Mouse (Mus musculus) limb, embryonic 13.5 days (tissue): Measurements from ENCODE around the gene Fam117a. TPM values are rescaled to one million over a fixed set of nuclear protein-coding genes. Genes with fewer than 3 reads are reported as not detected.

ENCODE experiments used
- ATAC-seq: fragments of 200-750 bp; cut with Nextera tagmentation; 2 replicates; pipeline ENCODE4 v1.8.0; 2017; ENCODE audit warnings: low read depth, moderate number of reproducible peaks, moderate TSS enrichment; ENCODE audit not compliant: low FRiP score
- H3K27ac ChIP-seq: fragments of 300-500 bp; sonication (generic); 2 replicates; pipeline ENCODE4 v1.5.1; 2015; ENCODE audit warnings: inconsistent platforms, mild to moderate bottlenecking, moderate library complexity
- H3K27me3 ChIP-seq: fragments of 300-500 bp; sonication (generic); 2 replicates; pipeline ENCODE4 v1.6.1; 2015; ENCODE audit warnings: mild to moderate bottlenecking, inconsistent platforms
- H3K36me3 ChIP-seq: fragments of 300-500 bp; sonication (generic); 2 replicates; pipeline ENCODE4 v1.6.1; 2015; ENCODE audit warnings: inconsistent platforms, mild to moderate bottlenecking, moderate library complexity
- H3K4me1 ChIP-seq: fragments of 300-500 bp; sonication (generic); 2 replicates; pipeline ENCODE4 v1.6.1; 2015; ENCODE audit warnings: inconsistent platforms
- H3K4me2 ChIP-seq: fragments of 300-500 bp; sonication (generic); replicated peaks from 2 replicates; pipeline ENCODE4 v1.6.1; 2015; ENCODE audit warnings: inconsistent platforms, mild to moderate bottlenecking, moderate library complexity
- H3K4me3 ChIP-seq: fragments of 300-500 bp; sonication (generic); 2 replicates; pipeline ENCODE4 v1.5.1; 2015; ENCODE audit warnings: moderate library complexity, mild to moderate bottlenecking, inconsistent platforms
- H3K9ac ChIP-seq: fragments of 300-500 bp; sonication (generic); 2 replicates; pipeline ENCODE4 v1.6.1; 2015; ENCODE audit warnings: mild to moderate bottlenecking, inconsistent platforms
- H3K9me3 ChIP-seq: fragments of 300-500 bp; sonication (generic); 2 replicates; pipeline ENCODE4 v1.6.1; 2016; ENCODE audit warnings: inconsistent platforms
- WGBS: fragments of 180-500 bp; shearing (Covaris S2); methylation state at CpG from one replicate; pipeline ENCODE4 v1.1.7; 2015; 5-methylcytosine and 5-hydroxymethylcytosine counted together
- polyA plus RNA-seq: library from polyadenylated mRNA; unstranded; fragments of >200 nt; fragmentation: Nextera tagmentation; extraction: Ambion mirVana; gene quantifications from 2 replicates; pipeline ENCODE4 v1.2.1, GENCODE M21; 2015

Gene Fam117a
- polyA plus RNA-seq, 1 experiment from 2014 or later = 15.8 TPM

GRCm38 (mm10) chr11:95310648-95311424, 26.0 kb upstream of the Fam117a start:
- Histone ChIP-seq H3K9me3 (no peaks in the 10 kb centered on the region), H3K4me2 (peak overlapping the region; percentile 73), H3K4me3 (peak overlapping the region; percentile 90), H3K27me3 (no peaks in the 10 kb centered on the region), H3K9ac (peak overlapping the region; percentile 80), H3K36me3 (peaks cover 4% of the 10 kb centered on the region), H3K4me1 (peaks cover 23% of the 10 kb centered on the region), H3K27ac (peak overlapping the region; percentile 85)
- peak; percentile 0; the same call in 1 of the 2 replicates for ATAC-seq
- WGBS = 5% methylated on average over 17 of the region's 17 CpGs

GRCm38 (mm10) chr11:95311425-95311807, 25.4 kb upstream of the Fam117a start:
- no peaks in the 10 kb centered on the region for H3K9me3 ChIP-seq
- no peaks in the 10 kb centered on the region; the same call in none of the 2 replicates for H3K36me3 ChIP-seq
- H3K27ac ChIP-seq = no peak overlapping the region; the same call in 1 of the 2 replicates
- H3K9ac ChIP-seq = peak overlapping the region; percentile 80
- peaks cover 23% of the 10 kb centered on the region for H3K4me1 ChIP-seq
- H3K27me3 ChIP-seq = no peaks in the 10 kb centered on the region
- 25% methylated on average over 5 of the region's 5 CpGs for WGBS
- no peak for ATAC-seq
- H3K4me3 ChIP-seq = peak overlapping the region; percentile 90
- H3K4me2 ChIP-seq = peak overlapping the region; percentile 73

GRCm38 (mm10) chr11:95315215-95315955, 21.4 kb upstream of the Fam117a start:
- Histone ChIP-seq H3K27me3 (no peaks in the 10 kb centered on the region), H3K4me1 (peaks cover 11% of the 10 kb centered on the region), H3K9me3 (no peaks in the 10 kb centered on the region), H3K4me3 (no peak overlapping the region), H3K4me2 (no peak overlapping the region), H3K27ac (no peak overlapping the region), H3K9ac (no peak overlapping the region), H3K36me3 (no peaks in the 10 kb centered on the region)
- ATAC-seq = no peak
- WGBS = 69% methylated on average over 7 of the region's 7 CpGs

GRCm38 (mm10) chr11:95318116-95318515, 18.7 kb upstream of the Fam117a start:
- no peaks in the 10 kb centered on the region for H3K9me3 ChIP-seq
- H3K27me3 ChIP-seq = no peaks in the 10 kb centered on the region
- H3K36me3 ChIP-seq = no peaks in the 10 kb centered on the region
- WGBS = 87% methylated on average over 9 of the region's 9 CpGs
- H3K4me3 ChIP-seq = no peak overlapping the region
- no peak overlapping the region for H3K27ac ChIP-seq
- no peak overlapping the region for H3K9ac ChIP-seq
- no peak for ATAC-seq
- H3K4me2 ChIP-seq = no peak overlapping the region
- no peaks in the 10 kb centered on the region for H3K4me1 ChIP-seq

- Histone ChIP-seq H3K4me1 (no peaks in the 10 kb centered on the region), H3K9ac (no peak overlapping the region), H3K27ac (no peak overlapping the region), H3K9me3 (no peaks in the 10 kb centered on the region), H3K36me3 (no peaks in the 10 kb centered on the region), H3K4me2 (no peak overlapping the region), H3K27me3 (no peaks in the 10 kb centered on the region), H3K4me3 (no peak overlapping the region)
- no peak for ATAC-seq
- 52% methylated on average over 1 of the region's 1 CpGs for WGBS
These were observed 17.3 kb upstream of the Fam117a start for GRCm38 (mm10) chr11:95319506-95319905.

- WGBS = 93% methylated on average over 1 of the region's 1 CpGs
- Histone ChIP-seq H3K9ac (no peak overlapping the region), H3K36me3 (no peaks in the 10 kb centered on the region), H3K4me1 (no peaks in the 10 kb centered on the region), H3K9me3 (no peaks in the 10 kb centered on the region), H3K27ac (no peak overlapping the region), H3K4me3 (no peak overlapping the region), H3K4me2 (no peak overlapping the region), H3K27me3 (no peaks in the 10 kb centered on the region)
- ATAC-seq = no peak
These were observed 16.8 kb upstream of the Fam117a start for GRCm38 (mm10) chr11:95320010-95320409.

GRCm38 (mm10) chr11:95324181-95324580, 12.6 kb upstream of the Fam117a start:
- 89% methylated on average over 10 of the region's 10 CpGs for WGBS

GRCm38 (mm10) chr11:95325832-95326231, 11.0 kb upstream of the Fam117a start:
- Histone ChIP-seq H3K4me1 (no peaks in the 10 kb centered on the region), H3K4me3 (no peak overlapping the region), H3K9ac (no peak overlapping the region), H3K36me3 (no peaks in the 10 kb centered on the region), H3K27me3 (no peaks in the 10 kb centered on the region), H3K4me2 (no peak overlapping the region), H3K27ac (no peak overlapping the region), H3K9me3 (no peaks in the 10 kb centered on the region)
- 89% methylated on average over 4 of the region's 4 CpGs for whole genome bisulfite sequencing
- ATAC-seq = no peak

More at GRCm38 (mm10) chr11:95324181-95324580, 12.6 kb upstream of the Fam117a start:
- Histone ChIP-seq H3K4me1 (no peaks in the 10 kb centered on the region), H3K9me3 (no peaks in the 10 kb centered on the region), H3K27me3 (no peaks in the 10 kb centered on the region), H3K4me2 (no peak overlapping the region), H3K36me3 (no peaks in the 10 kb centered on the region), H3K27ac (no peak overlapping the region), H3K4me3 (no peak overlapping the region), H3K9ac (no peak overlapping the region)
- no peak for ATAC-seq

GRCm38 (mm10) chr11:95326243-95326642, 10.6 kb upstream of the Fam117a start:
- Histone ChIP-seq H3K27me3 (no peaks in the 10 kb centered on the region), H3K4me1 (no peaks in the 10 kb centered on the region), H3K4me3 (no peak overlapping the region), H3K9ac (no peak overlapping the region), H3K27ac (no peak overlapping the region), H3K36me3 (no peaks in the 10 kb centered on the region), H3K9me3 (no peaks in the 10 kb centered on the region), H3K4me2 (no peak overlapping the region)
- 70% methylated on average over 11 of the region's 11 CpGs for WGBS
- ATAC-seq = no peak

GRCm38 (mm10) chr11:95328629-95329028, 8.2 kb upstream of the Fam117a start:
- Histone ChIP-seq H3K27me3 (no peaks in the 10 kb centered on the region), H3K27ac (no peak overlapping the region), H3K9ac (no peak overlapping the region), H3K4me3 (no peak overlapping the region), H3K4me1 (no peaks in the 10 kb centered on the region), H3K36me3 (no peaks in the 10 kb centered on the region), H3K4me2 (no peak overlapping the region), H3K9me3 (no peaks in the 10 kb centered on the region)
- no peak for ATAC-seq
- WGBS = 78% methylated on average over 5 of the region's 5 CpGs

GRCm38 (mm10) chr11:95330662-95331061, 6.2 kb upstream of the Fam117a start:
- no peak for ATAC-seq
- Histone ChIP-seq H3K27me3 (no peaks in the 10 kb centered on the region), H3K27ac (no peak overlapping the region), H3K9me3 (no peaks in the 10 kb centered on the region), H3K36me3 (no peaks in the 10 kb centered on the region), H3K9ac (no peak overlapping the region), H3K4me3 (no peak overlapping the region), H3K4me2 (no peak overlapping the region), H3K4me1 (no peaks in the 10 kb centered on the region)
- WGBS = 68% methylated on average over 1 of the region's 1 CpGs

GRCm38 (mm10) chr11:95333209-95333608, 3.6 kb upstream of the Fam117a start:
- Histone ChIP-seq H3K9me3 (no peaks in the 10 kb centered on the region), H3K36me3 (no peaks in the 10 kb centered on the region), H3K27me3 (no peaks in the 10 kb centered on the region), H3K4me1 (peaks cover 12% of the 10 kb centered on the region), H3K9ac (no peak overlapping the region), H3K4me2 (no peak overlapping the region), H3K4me3 (no peak overlapping the region), H3K27ac (no peak overlapping the region)
- no peak for ATAC-seq
- WGBS = 63% methylated on average over 4 of the region's 4 CpGs
